In the genomic region with DNA sequence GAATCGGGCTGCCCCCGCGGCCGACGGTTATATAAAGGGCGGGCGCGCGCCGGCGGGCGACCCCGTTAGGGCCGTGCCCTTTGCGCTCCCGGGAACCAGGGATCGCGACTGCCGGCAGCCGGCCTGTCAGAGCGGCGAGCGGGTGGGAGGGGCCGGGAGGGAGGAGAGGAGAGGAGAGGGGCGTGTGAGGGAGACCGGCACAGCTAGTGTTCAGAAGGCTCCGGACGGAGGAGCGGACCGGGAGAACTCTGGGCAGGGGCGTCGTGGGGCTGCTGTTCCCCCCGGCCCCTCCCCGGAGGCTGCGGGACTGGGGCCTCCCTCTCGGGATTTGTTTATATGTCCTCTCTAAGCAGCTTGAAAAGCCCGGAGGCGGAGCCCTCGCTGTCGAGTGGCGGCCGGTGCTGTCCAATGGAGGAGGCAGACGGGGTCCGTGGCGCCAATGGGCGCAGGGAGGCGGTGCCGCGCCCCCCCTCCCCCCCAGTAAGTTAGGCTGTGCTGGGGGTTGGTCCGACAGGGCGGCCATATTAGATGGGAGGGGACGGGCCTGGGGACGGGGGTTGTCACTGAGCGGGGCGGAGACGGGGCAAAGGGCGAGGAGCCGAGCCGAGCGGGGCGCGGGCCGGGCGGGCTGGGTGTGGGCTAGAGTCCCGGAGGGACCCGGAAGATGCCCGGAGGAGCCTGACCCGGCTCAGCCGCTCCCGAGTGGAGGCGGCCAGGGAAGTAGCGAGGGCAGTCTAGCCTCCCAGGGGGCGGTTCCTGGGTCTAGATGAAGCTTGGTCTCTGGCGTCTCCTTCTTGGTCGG, we compare ENCODE assay signal across 8 mouse cellular contexts. TPM values are rescaled to one million over a fixed set of nuclear protein-coding genes. Genes with fewer than 3 reads are reported as not detected.
DNase-seq lines count a peak whose midpoint lies in the region; ATAC-seq and TF ChIP-seq lines count a peak whose summit lies in the region.

No protein-coding gene starts in this region.

- peak overlapping the region; percentile 99 for H3K4me3 ChIP-seq in bone marrow macrophage, adult 2 months (ENCODE audit: insufficient read depth, low read length)
- H3K4me3 ChIP-seq in embryonic fibroblast, embryonic 13.5 days (ENCODE audit: insufficient read depth, low read length) = peak overlapping the region; percentile 92
- H3K4me3 ChIP-seq in kidney, embryonic 14.5 days (ENCODE audit: low read length) = peak overlapping the region; percentile 95
- H3K4me3 ChIP-seq in limb, embryonic 15.5 days = peak overlapping the region; percentile 99

- TF ChIP-seq CTCF in bone marrow macrophage, adult 2 months (IDR thresholded peaks at IDR 0.05; ENCODE audit: low read depth, low read length) = no peak
- TF ChIP-seq CTCF in embryonic fibroblast, embryonic 13.5 days (IDR thresholded peaks at IDR 0.05; ENCODE audit: borderline replicate concordance, insufficient read depth, low read length) = no peak

- no peaks in the 10 kb centered on the region for H3K9me3 ChIP-seq in kidney, embryonic 14.5 days (ENCODE audit: control insufficient read depth, low read length)
- H3K9me3 ChIP-seq in limb, embryonic 15.5 days = no peaks in the 10 kb centered on the region

- peak; percentile 98 for ATAC-seq in kidney, embryonic 14.5 days (ENCODE audit: low FRiP score, low TSS enrichment)
- ATAC-seq in limb, embryonic 15.5 days (ENCODE audit: insufficient number of reproducible peaks, low FRiP score, low TSS enrichment, low read depth) = peak; percentile 98

- no peaks in the 10 kb centered on the region for H3K27me3 ChIP-seq in kidney, embryonic 14.5 days (ENCODE audit: control insufficient read depth, insufficient read depth, low read length)
- no peaks in the 10 kb centered on the region for H3K27me3 ChIP-seq in limb, embryonic 15.5 days

- H3K4me2 ChIP-seq in kidney, embryonic 14.5 days (replicated peaks; ENCODE audit: low read depth, low read length) = peak overlapping the region; percentile 70
- peak overlapping the region; percentile 76 for H3K4me2 ChIP-seq in limb, embryonic 15.5 days

- no peak for TF ChIP-seq POLR2A in bone marrow macrophage, adult 2 months (IDR thresholded peaks at IDR 0.05; ENCODE audit: borderline replicate concordance, low read depth, low read length)
- peak; percentile 29; the same call in 1 of the 2 replicates for TF ChIP-seq POLR2A in embryonic fibroblast, embryonic 13.5 days (IDR thresholded peaks at IDR 0.05; ENCODE audit: low read depth, low read length)

- peak overlapping the region; percentile 68 for H3K9ac ChIP-seq in kidney, embryonic 14.5 days (ENCODE audit: low read depth, low read length)
- peak overlapping the region; percentile 71 for H3K9ac ChIP-seq in limb, embryonic 15.5 days

- H3K27ac ChIP-seq in bone marrow macrophage, adult 2 months (ENCODE audit: insufficient read depth, low read depth, low read length) = peak overlapping the region; percentile 67
- H3K27ac ChIP-seq in embryonic fibroblast, embryonic 13.5 days (ENCODE audit: insufficient read depth, low read length) = peak overlapping the region; percentile 92
- peak overlapping the region; percentile 70 for H3K27ac ChIP-seq in kidney, embryonic 14.5 days (ENCODE audit: low read depth, low read length)
- peak overlapping the region; percentile 87 for H3K27ac ChIP-seq in limb, embryonic 15.5 days

- WGBS in kidney, embryonic 14.5 days = under 1% methylated on average over 60 of the region's 75 CpGs
- under 1% methylated on average over 64 of the region's 75 CpGs for WGBS in limb, embryonic 15.5 days

- H3K4me1 ChIP-seq in bone marrow macrophage, adult 2 months (ENCODE audit: control insufficient read depth, insufficient read depth, low read length) = no peaks in the 10 kb centered on the region
- no peaks in the 10 kb centered on the region; the same call in 1 of the 2 replicates for H3K4me1 ChIP-seq in embryonic fibroblast, embryonic 13.5 days (ENCODE audit: control insufficient read depth, insufficient read depth, low read length)
- no peaks in the 10 kb centered on the region for H3K4me1 ChIP-seq in kidney, embryonic 14.5 days (ENCODE audit: control insufficient read depth, insufficient read depth, low read length)
- peaks cover 3% of the 10 kb centered on the region; the same call in 1 of the 2 replicates for H3K4me1 ChIP-seq in limb, embryonic 15.5 days

- peak; percentile 99 for DNase-seq in A20 (ENCODE audit: low read depth, low spot score)
- peak; percentile 95 to 97 for DNase-seq in heart, adult 9 months (ENCODE audit: low spot score in 2 of 2)
- peak; percentile 92 to 93 for DNase-seq in monocyte, adult 2 months (ENCODE audit: low read depth in 1 of 2, low spot score in 2 of 2)
- DNase-seq in spleen, postnatal 36 days (ENCODE audit: low spot score in 2 of 2) = peak; percentile 97

- no peaks in the 10 kb centered on the region for H3K36me3 ChIP-seq in kidney, embryonic 14.5 days (ENCODE audit: control insufficient read depth, insufficient read depth, low read length)
- H3K36me3 ChIP-seq in limb, embryonic 15.5 days = no peaks in the 10 kb centered on the region

RNA-seq across cellular contexts. Expression of a gene that starts 0.7 kb away (rescaled TPM):
- polyA plus RNA-seq in bone marrow macrophage, adult 2 months (2012; ENCODE audit: insufficient read depth, insufficient read length, missing spikeins) = 47.9 and 55.0 TPM in 2 replicates
- 14.4 TPM in 2 replicates for polyA plus RNA-seq in embryonic fibroblast, embryonic 13.5 days (2011; ENCODE audit: insufficient read length, low read depth, missing spikeins)
- 4.9 and 10.5 TPM in 2 replicates for polyA plus RNA-seq in kidney, embryonic 14.5 days (2014; fragmentation: Nextera tagmentation; extraction: Ambion mirVana)
- polyA plus RNA-seq in limb, embryonic 15.5 days (2015; fragmentation: Nextera tagmentation; extraction: Ambion mirVana) = 7.3 and 7.6 TPM in 2 replicates

RNA-seq across cellular contexts. Expression of a gene that starts 53.1 kb away (rescaled TPM):
- 298 and 337 TPM in 2 replicates for polyA plus RNA-seq in bone marrow macrophage, adult 2 months (2012; ENCODE audit: insufficient read depth, insufficient read length, missing spikeins)
- polyA plus RNA-seq in embryonic fibroblast, embryonic 13.5 days (2011; ENCODE audit: insufficient read length, low read depth, missing spikeins) = 174 and 192 TPM in 2 replicates
- 192 and 214 TPM in 2 replicates for polyA plus RNA-seq in kidney, embryonic 14.5 days (2014; fragmentation: Nextera tagmentation; extraction: Ambion mirVana)
- polyA plus RNA-seq in limb, embryonic 15.5 days (2015; fragmentation: Nextera tagmentation; extraction: Ambion mirVana) = 247 and 248 TPM in 2 replicates

Comparison
In these comparisons a context has a peak if more than half of its experiments do, and no peak if none do; other contexts are left out.
1. Peak in every context shown above with its lines: DNase-seq, ATAC-seq, H3K4me3 ChIP-seq and H3K27ac ChIP-seq.